Mouse (Mus musculus): ENCODE results near the gene Rpl7a. TPM values are rescaled to one million over a fixed set of nuclear protein-coding genes. Genes with fewer than 3 reads are reported as not detected.

Gene Rpl7a
- total RNA-seq, 1 experiment, result 3,070 TPM

GRCm38 (mm10) chr2:26914148-26914941, 3.8 kb downstream of the Rpl7a start:
- in situ Hi-C loops (cut with MboI; ENCODE audit: low sequenced_read_pairs in 2 of 2, unreplicated experiment in 2 of 2), result loop anchor here in 1 of 2 experiments (25.0 kb wide), 1 partner anchor 477 kb away; the partner anchor contains the start of gene Sec16a
- Histone ChIP-seq H3K4me1 (ENCODE audit: control insufficient read depth in 2 of 2, insufficient read depth in 2 of 2, low read length in 2 of 2, poor library complexity in 1 of 2) (peaks cover 0 to 6% of the 10 kb centered on the region in 2 experiments; a peak in 1 of 4 replicates), H3K36me3 (ENCODE audit: control insufficient read depth, insufficient read depth, low read length, poor library complexity, severe bottlenecking) (peaks cover 56% of the 10 kb centered on the region), H3K4me3 (ENCODE audit: insufficient read depth in 1 of 2, low read depth in 1 of 2, low read length in 2 of 2, poor library complexity in 1 of 2, severe bottlenecking in 1 of 2) (0 out of 4 replicates have a peak overlapping the region, but pooled peaks of 1 of the 2 experiments have one; percentile 36), H3K27ac (ENCODE audit: insufficient read depth, low read depth, low read length, poor library complexity, severe bottlenecking) (no peak overlapping the region), H3K9me3 (ENCODE audit: control insufficient read depth, insufficient read depth, low read depth, low read length) (no peaks in the 10 kb centered on the region), H3K9ac (ENCODE audit: insufficient read depth, low read depth, low read length, poor library complexity, severe bottlenecking) (no peak overlapping the region)
- no peak for DNase-seq (ENCODE audit: low read depth, low spot score)
- TF ChIP-seq HCFC1 (IDR thresholded peaks at IDR 0.05; ENCODE audit: borderline replicate concordance, insufficient read depth, low read length) (no peak), ZNF384 (IDR thresholded peaks at IDR 0.05; ENCODE audit: low read depth, low read length) (no peak), CHD2 (IDR thresholded peaks at IDR 0.05; ENCODE audit: low read depth, low read length) (no peak; the same call in 1 of the 2 replicates), MAFK (IDR thresholded peaks at IDR 0.05; ENCODE audit: insufficient read depth, low read depth, low read length) (no peak), ZC3H11A (IDR thresholded peaks at IDR 0.05; ENCODE audit: borderline replicate concordance, low read depth, low read length) (no peak)

GRCm38 (mm10) chr2:26915927-26916728, 5.6 kb downstream of the Rpl7a start, which contains the start of the genes Surf2 and Surf1:
Gene Surf2, plus strand, starts transcription at chr2:26916367.
Gene Surf1, minus strand, starts transcription at chr2:26916530.
- H3K9me3 ChIP-seq (ENCODE audit: control insufficient read depth, insufficient read depth, low read depth, low read length), result no peaks in the 10 kb centered on the region
- DNase-seq (ENCODE audit: low read depth, low spot score), result no peak
- 0 out of 2 replicates have a peak within 1 kb of the TSS, but pooled peaks have one; percentile 3 for H3K27ac ChIP-seq (ENCODE audit: insufficient read depth, low read depth, low read length, poor library complexity, severe bottlenecking)
- H3K36me3 ChIP-seq (ENCODE audit: control insufficient read depth, insufficient read depth, low read length, poor library complexity, severe bottlenecking), result peaks cover 68% of the 10 kb centered on the region
- H3K4me1 ChIP-seq (ENCODE audit: control insufficient read depth in 2 of 2, insufficient read depth in 2 of 2, low read length in 2 of 2, poor library complexity in 1 of 2), result peaks cover 0 to 6% of the 10 kb centered on the region in 2 experiments; a peak in 1 of 4 replicates
- peak within 1 kb of the TSS; percentile 78 for H3K9ac ChIP-seq (ENCODE audit: insufficient read depth, low read depth, low read length, poor library complexity, severe bottlenecking)
- in situ Hi-C loops (cut with MboI; ENCODE audit: low sequenced_read_pairs in 2 of 2, unreplicated experiment in 2 of 2), result loop anchor here in 1 of 2 experiments (25.0 kb wide), 1 partner anchor 479 kb away; the partner anchor contains the start of gene Sec16a
- TF ChIP-seq ZC3H11A (IDR thresholded peaks at IDR 0.05; ENCODE audit: borderline replicate concordance, low read depth, low read length) (no peak), MAFK (IDR thresholded peaks at IDR 0.05; ENCODE audit: insufficient read depth, low read depth, low read length) (no peak), CHD2 (IDR thresholded peaks at IDR 0.05; ENCODE audit: low read depth, low read length) (no peak), HCFC1 (IDR thresholded peaks at IDR 0.05; ENCODE audit: borderline replicate concordance, insufficient read depth, low read length) (no peak), ZNF384 (IDR thresholded peaks at IDR 0.05; ENCODE audit: low read depth, low read length) (no peak)
- peak within 1 kb of the TSS; percentile 69 to 86 for H3K4me3 ChIP-seq (ENCODE audit: insufficient read depth in 1 of 2, low read depth in 1 of 2, low read length in 2 of 2, poor library complexity in 1 of 2, severe bottlenecking in 1 of 2)

GRCm38 (mm10) chr2:26916738-26917137, 6.2 kb downstream of the Rpl7a start:
- H3K36me3 ChIP-seq (ENCODE audit: control insufficient read depth, insufficient read depth, low read length, poor library complexity, severe bottlenecking), result peaks cover 67% of the 10 kb centered on the region
- TF ChIP-seq ZNF384 (IDR thresholded peaks at IDR 0.05; ENCODE audit: low read depth, low read length) (no peak), HCFC1 (IDR thresholded peaks at IDR 0.05; ENCODE audit: borderline replicate concordance, insufficient read depth, low read length) (no peak), MAFK (IDR thresholded peaks at IDR 0.05; ENCODE audit: insufficient read depth, low read depth, low read length) (no peak), CHD2 (IDR thresholded peaks at IDR 0.05; ENCODE audit: low read depth, low read length) (no peak), ZC3H11A (IDR thresholded peaks at IDR 0.05; ENCODE audit: borderline replicate concordance, low read depth, low read length) (no peak)
- H3K4me3 ChIP-seq (ENCODE audit: insufficient read depth in 1 of 2, low read depth in 1 of 2, low read length in 2 of 2, poor library complexity in 1 of 2, severe bottlenecking in 1 of 2), result peak overlapping the region; percentile 69 to 86
- H3K9me3 ChIP-seq (ENCODE audit: control insufficient read depth, insufficient read depth, low read depth, low read length), result no peaks in the 10 kb centered on the region
- no peak overlapping the region for H3K27ac ChIP-seq (ENCODE audit: insufficient read depth, low read depth, low read length, poor library complexity, severe bottlenecking)
- no peak for DNase-seq (ENCODE audit: low read depth, low spot score)
- in situ Hi-C loops (cut with MboI; ENCODE audit: low sequenced_read_pairs in 2 of 2, unreplicated experiment in 2 of 2), result loop anchor here in 1 of 2 experiments (25.0 kb wide), 1 partner anchor 479 kb away; the partner anchor contains the start of gene Sec16a
- H3K9ac ChIP-seq (ENCODE audit: insufficient read depth, low read depth, low read length, poor library complexity, severe bottlenecking), result peak overlapping the region; percentile 78
- peaks cover 0 to 6% of the 10 kb centered on the region in 2 experiments; a peak in 1 of 4 replicates for H3K4me1 ChIP-seq (ENCODE audit: control insufficient read depth in 2 of 2, insufficient read depth in 2 of 2, low read length in 2 of 2, poor library complexity in 1 of 2)

GRCm38 (mm10) chr2:26919684-26920083, 9.1 kb downstream of the Rpl7a start:
- in situ Hi-C loops (cut with MboI; ENCODE audit: low sequenced_read_pairs in 2 of 2, unreplicated experiment in 2 of 2), result loop anchor here in 1 of 2 experiments (25.0 kb wide), 1 partner anchor 482 kb away; the partner anchor contains the start of gene Sec16a
- H3K36me3 ChIP-seq (ENCODE audit: control insufficient read depth, insufficient read depth, low read length, poor library complexity, severe bottlenecking), result peaks cover 51% of the 10 kb centered on the region
- no peak overlapping the region for H3K4me3 ChIP-seq (ENCODE audit: insufficient read depth in 1 of 2, low read depth in 1 of 2, low read length in 2 of 2, poor library complexity in 1 of 2, severe bottlenecking in 1 of 2)
- no peak for TF ChIP-seq MAFK (IDR thresholded peaks at IDR 0.05; ENCODE audit: insufficient read depth, low read depth, low read length)
- TF ChIP-seq HCFC1 (IDR thresholded peaks at IDR 0.05; ENCODE audit: borderline replicate concordance, insufficient read depth, low read length), result no peak
- TF ChIP-seq ZC3H11A (IDR thresholded peaks at IDR 0.05; ENCODE audit: borderline replicate concordance, low read depth, low read length), result no peak
- TF ChIP-seq CHD2 (IDR thresholded peaks at IDR 0.05; ENCODE audit: low read depth, low read length), result no peak
- no peak for TF ChIP-seq ZNF384 (IDR thresholded peaks at IDR 0.05; ENCODE audit: low read depth, low read length)
- no peak for DNase-seq (ENCODE audit: low read depth, low spot score)
- H3K27ac ChIP-seq (ENCODE audit: insufficient read depth, low read depth, low read length, poor library complexity, severe bottlenecking), result no peak overlapping the region
- no peak overlapping the region for H3K9ac ChIP-seq (ENCODE audit: insufficient read depth, low read depth, low read length, poor library complexity, severe bottlenecking)
- H3K9me3 ChIP-seq (ENCODE audit: control insufficient read depth, insufficient read depth, low read depth, low read length), result no peaks in the 10 kb centered on the region
- peaks cover 0 to 6% of the 10 kb centered on the region in 2 experiments; a peak in 1 of 4 replicates for H3K4me1 ChIP-seq (ENCODE audit: control insufficient read depth in 2 of 2, insufficient read depth in 2 of 2, low read length in 2 of 2, poor library complexity in 1 of 2)
